Mouse (Mus musculus): Measurements from ENCODE around the gene Nap1l4.

DNA sequence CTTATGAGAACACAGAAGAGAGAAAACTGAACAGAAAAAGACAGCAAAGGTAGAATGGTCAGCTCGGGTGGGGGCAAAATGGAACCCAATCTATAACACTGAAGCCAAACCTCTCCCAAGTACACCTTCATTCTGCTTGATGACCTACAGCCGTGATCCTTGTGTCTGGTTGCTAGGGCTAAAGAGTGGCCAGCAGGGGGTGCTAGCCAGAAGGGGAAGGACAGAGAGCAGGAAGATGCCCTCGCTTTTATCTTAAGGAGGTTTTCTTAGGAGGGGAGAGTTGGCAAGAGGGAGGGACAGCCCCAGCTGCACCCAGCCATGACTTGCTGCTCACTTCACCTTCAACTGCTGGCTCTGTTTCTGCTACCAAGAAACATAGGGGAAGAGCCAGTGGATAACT is 35.0 kb upstream of the Nap1l4 start:
- no peak for TF ChIP-seq POLR2A (IDR thresholded peaks at IDR 0.05; ENCODE audit: control insufficient read depth, low read depth, low read length)
- peak; percentile 65; the same call in 1 of the 2 replicates for TF ChIP-seq CTCF (IDR thresholded peaks at IDR 0.05; ENCODE audit: control insufficient read depth, insufficient read depth, insufficient replicate concordance, low read depth, low read length)

Data from testis, adult 2 months (tissue).